In the genomic region with DNA sequence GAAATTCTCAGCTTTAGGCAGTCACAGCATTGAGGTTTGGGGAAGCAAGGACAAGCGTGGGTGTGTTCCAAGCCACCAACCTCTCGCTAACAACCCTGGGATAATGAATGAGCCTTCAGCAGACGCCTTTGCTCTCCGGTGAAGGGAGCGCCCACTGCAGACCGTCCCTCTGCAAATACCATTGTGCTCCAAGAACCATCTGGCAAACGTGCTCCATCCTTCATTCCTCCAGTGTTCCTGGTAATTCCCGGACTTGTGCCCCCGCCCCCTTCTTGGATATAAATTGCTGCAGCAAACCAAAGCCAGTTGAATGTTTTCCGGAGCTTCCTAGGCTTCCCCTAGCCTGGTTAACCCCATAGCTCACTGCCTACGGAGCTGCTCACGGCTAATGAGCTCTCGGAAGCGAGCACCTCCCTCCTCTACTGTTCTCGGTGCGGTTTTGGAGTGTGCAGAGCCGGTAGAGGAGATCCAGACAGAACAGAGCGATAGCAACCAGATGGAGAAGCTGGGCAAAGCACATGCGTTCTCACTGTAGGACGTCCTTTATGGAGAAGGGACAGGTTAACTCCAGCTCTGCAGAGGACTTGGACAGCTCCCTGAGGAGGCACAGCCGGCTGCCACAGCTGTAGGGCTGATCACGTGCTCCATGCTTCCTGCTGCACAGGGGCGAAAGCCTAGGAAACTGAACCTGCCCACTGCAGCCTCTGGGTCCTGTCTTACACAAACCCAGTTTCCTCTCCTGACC, we compare ENCODE assay signal across 8 mouse cellular contexts. TPM values are rescaled to one million over a fixed set of nuclear protein-coding genes. Genes with fewer than 3 reads are reported as not detected.
DNase-seq lines count a peak whose midpoint lies in the region; ATAC-seq lines count a peak whose summit lies in the region.

No protein-coding gene starts in this region.

- no peak for DNase-seq in cerebellum, adult 11-12 months
- DNase-seq in kidney, adult 8-10 months = peak; percentile 21 to 22
- DNase-seq in testis, postnatal 10 days (ENCODE audit: low spot score) = peak; percentile 60

- peak overlapping the region; percentile 25 for H3K4me3 ChIP-seq in heart, embryonic 11.5 days (ENCODE audit: low read depth, low read length)
- H3K4me3 ChIP-seq in limb, embryonic 13.5 days = peak overlapping the region; percentile 34
- H3K4me3 ChIP-seq in midbrain, embryonic 13.5 days (replicated peaks) = peak overlapping the region; percentile 40

- H3K4me2 ChIP-seq in heart, embryonic 11.5 days = peak overlapping the region; percentile 68
- H3K4me2 ChIP-seq in limb, embryonic 13.5 days (replicated peaks) = peak overlapping the region; percentile 66
- peak overlapping the region; percentile 58 for H3K4me2 ChIP-seq in midbrain, embryonic 13.5 days (replicated peaks)

- H3K9ac ChIP-seq in heart, embryonic 11.5 days (ENCODE audit: low read depth, low read length) = no peak overlapping the region
- 0 out of 2 replicates have a peak overlapping the region, but pooled peaks have one; percentile 9 for H3K9ac ChIP-seq in limb, embryonic 13.5 days
- H3K9ac ChIP-seq in midbrain, embryonic 13.5 days (replicated peaks) = peak overlapping the region; percentile 60

- no peaks in the 10 kb centered on the region for H3K36me3 ChIP-seq in heart, embryonic 11.5 days (ENCODE audit: control insufficient read depth, insufficient read depth, low read length)
- no peaks in the 10 kb centered on the region for H3K36me3 ChIP-seq in limb, embryonic 13.5 days
- H3K36me3 ChIP-seq in midbrain, embryonic 13.5 days = no peaks in the 10 kb centered on the region

- H3K27ac ChIP-seq in heart, embryonic 11.5 days (ENCODE audit: low read depth, low read length) = no peak overlapping the region
- H3K27ac ChIP-seq in limb, embryonic 13.5 days = peak overlapping the region; percentile 52; the same call in 1 of the 2 replicates
- peak overlapping the region; percentile 86 for H3K27ac ChIP-seq in midbrain, embryonic 13.5 days

- H3K4me1 ChIP-seq in heart, embryonic 11.5 days (ENCODE audit: control insufficient read depth, insufficient read depth, low read length) = peaks cover 10% of the 10 kb centered on the region
- H3K4me1 ChIP-seq in limb, embryonic 13.5 days = peaks cover 17% of the 10 kb centered on the region
- peaks cover 34% of the 10 kb centered on the region for H3K4me1 ChIP-seq in midbrain, embryonic 13.5 days (replicated peaks)

- ATAC-seq in cerebellum, adult (ENCODE audit: insufficient number of reproducible peaks, low FRiP score, low TSS enrichment) = 0 out of 2 replicates have a peak, but pooled peaks have one; percentile 31
- peak; percentile 73 for ATAC-seq in common myeloid progenitor, adult 5-6 weeks (replicated peaks; ENCODE audit: low read depth, poor library complexity, severe bottlenecking)
- ATAC-seq in heart, embryonic 11.5 days (replicated peaks; ENCODE audit: insufficient number of reproducible peaks, low FRiP score, low TSS enrichment) = no peak
- peak; percentile 90 for ATAC-seq in limb, embryonic 13.5 days (ENCODE audit: low FRiP score, low read depth)
- ATAC-seq in midbrain, embryonic 13.5 days = peak; percentile 84

- peaks cover 8% of the 10 kb centered on the region; the same call in 1 of the 2 replicates for H3K27me3 ChIP-seq in heart, embryonic 11.5 days (ENCODE audit: control insufficient read depth, insufficient read depth, low read length)
- H3K27me3 ChIP-seq in limb, embryonic 13.5 days = peaks cover 9% of the 10 kb centered on the region
- peaks cover 3% of the 10 kb centered on the region; the same call in 1 of the 2 replicates for H3K27me3 ChIP-seq in midbrain, embryonic 13.5 days

- H3K9me3 ChIP-seq in heart, embryonic 11.5 days (replicated peaks; ENCODE audit: control insufficient read depth, low read length) = 0 out of 2 replicates have a peak, but pooled peaks cover 4% of the 10 kb centered on the region
- 0 out of 2 replicates have a peak, but pooled peaks cover 5% of the 10 kb centered on the region for H3K9me3 ChIP-seq in limb, embryonic 13.5 days
- H3K9me3 ChIP-seq in midbrain, embryonic 13.5 days = no peaks in the 10 kb centered on the region

- 4% methylated on average over 23 of the region's 23 CpGs for WGBS in heart, embryonic 11.5 days (ENCODE audit: insufficient replicate concordance)
- 1% methylated on average over 23 of the region's 23 CpGs for WGBS in limb, embryonic 13.5 days
- WGBS in midbrain, embryonic 13.5 days = under 1% methylated on average over 23 of the region's 23 CpGs

RNA-seq across cellular contexts. Expression of a gene that starts 10.8 kb away (rescaled TPM):
- total RNA-seq in common myeloid progenitor, adult 5-6 weeks (2017) = 0.73 and 1.5 TPM in 2 replicates
- 0.27 and 0.35 TPM in 2 replicates for polyA plus RNA-seq in heart, embryonic 11.5 days (2014; fragmentation: Nextera tagmentation; extraction: Ambion mirVana)
- polyA plus RNA-seq in limb, embryonic 13.5 days (2015; fragmentation: Nextera tagmentation; extraction: Ambion mirVana) = 3.5 and 3.8 TPM in 2 replicates
- 15.3 and 28.0 TPM in 2 replicates for polyA plus RNA-seq in midbrain, embryonic 13.5 days (2015; fragmentation: Nextera tagmentation; extraction: Ambion mirVana)
